Mouse (Mus musculus) thymus, postnatal 14 days (tissue): ENCODE measurements around the gene Stxbp6.
"Not testable (repeated sequence)": the region's sequence is repeated elsewhere in the genome, so short reads cannot be mapped to it uniquely, and the experiment has no call there.

Experiments used
- DNase-seq: peaks from one replicate; pipeline ENCODE4 v3.0.0; 2021

Gene Stxbp6

GRCm38 (mm10) chr12:45053319-45053718 is 21.2 kb downstream of the Stxbp6 start:
- no peak for DNase-seq

- no peak for DNase-seq
These were observed 21.6 kb downstream of the Stxbp6 start for GRCm38 (mm10) chr12:45052860-45053259.

GRCm38 (mm10) chr12:45049894-45050293 is 24.6 kb downstream of the Stxbp6 start:
- DNase-seq = no peak

- not testable (repeated sequence) for DNase-seq
These were observed 26.8 kb downstream of the Stxbp6 start for GRCm38 (mm10) chr12:45047711-45048110.

- no peak for DNase-seq
These were observed 27.3 kb downstream of the Stxbp6 start for GRCm38 (mm10) chr12:45047172-45047571.

- DNase-seq = no peak
These were observed 29.9 kb downstream of the Stxbp6 start for GRCm38 (mm10) chr12:45044581-45044980.

- no peak for DNase-seq
These were observed 31.9 kb downstream of the Stxbp6 start for GRCm38 (mm10) chr12:45042591-45043091.

- no peak for DNase-seq
These were observed 37.0 kb downstream of the Stxbp6 start for GRCm38 (mm10) chr12:45037496-45037895.

GRCm38 (mm10) chr12:45037091-45037490 is 37.4 kb downstream of the Stxbp6 start:
- DNase-seq = no peak

- no peak for DNase-seq
These were observed 43.8 kb downstream of the Stxbp6 start for GRCm38 (mm10) chr12:45030681-45031080.

GRCm38 (mm10) chr12:45026347-45026746 is 48.2 kb downstream of the Stxbp6 start:
- no peak for DNase-seq

- DNase-seq = no peak
These were observed 54.5 kb downstream of the Stxbp6 start for GRCm38 (mm10) chr12:45020018-45020417.

- DNase-seq = no peak
These were observed 55.3 kb downstream of the Stxbp6 start for GRCm38 (mm10) chr12:45019059-45019822.

GRCm38 (mm10) chr12:45013246-45013756 is 61.2 kb downstream of the Stxbp6 start:
- DNase-seq = no peak

- DNase-seq = no peak
These were observed 62.9 kb downstream of the Stxbp6 start for GRCm38 (mm10) chr12:45011436-45012089.

GRCm38 (mm10) chr12:45011006-45011405 is 63.5 kb downstream of the Stxbp6 start:
- DNase-seq = no peak

- no peak for DNase-seq
These were observed 64.4 kb downstream of the Stxbp6 start for GRCm38 (mm10) chr12:45009984-45010611.

- no peak for DNase-seq
These were observed 67.9 kb downstream of the Stxbp6 start for GRCm38 (mm10) chr12:45006569-45006968.

GRCm38 (mm10) chr12:45006049-45006448 is 68.5 kb downstream of the Stxbp6 start:
- DNase-seq = no peak

- DNase-seq = no peak
These were observed 72.5 kb downstream of the Stxbp6 start for GRCm38 (mm10) chr12:45001996-45002395.

- no peak for DNase-seq
These were observed 77.1 kb downstream of the Stxbp6 start for GRCm38 (mm10) chr12:44997422-44997821.

GRCm38 (mm10) chr12:44996897-44997296 is 77.6 kb downstream of the Stxbp6 start:
- DNase-seq = no peak

GRCm38 (mm10) chr12:44996274-44996673 is 78.2 kb downstream of the Stxbp6 start:
- DNase-seq = no peak

GRCm38 (mm10) chr12:44993391-44993790 is 81.1 kb downstream of the Stxbp6 start:
- no peak for DNase-seq
